Mouse (Mus musculus): ENCODE measurements at regions not wholly inside any gene's neighbourhood (a gene's known extent, or its start where the extent isn't known, plus 50 kb on each side); places are given as distances from the start of the nearest gene placed in this dataset.

DNA sequence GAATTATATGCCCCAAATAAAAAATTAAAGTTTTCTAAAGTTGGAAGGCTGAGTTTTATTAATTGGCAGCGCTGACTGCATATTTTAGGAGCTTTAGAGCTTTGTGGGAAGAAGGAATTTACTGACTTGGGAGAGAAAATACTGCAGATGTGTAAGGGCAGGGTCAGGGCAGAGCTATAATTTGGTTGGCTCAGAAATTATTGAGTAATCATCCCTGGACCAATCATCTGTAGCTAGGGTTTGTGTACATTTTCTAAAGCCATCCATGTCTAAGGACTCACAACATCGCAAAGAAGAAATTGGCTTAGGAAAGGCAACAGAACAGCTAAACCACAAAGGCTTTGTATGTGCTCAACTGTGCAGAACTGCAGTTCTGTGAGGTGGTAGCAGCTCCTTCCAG, 143.3 kb downstream of the Nedd1 start:
- TF ChIP-seq POLR2A (IDR thresholded peaks at IDR 0.05; ENCODE audit: extremely low read depth, insufficient read depth, low read length) (no peak), CTCF (IDR thresholded peaks at IDR 0.05; ENCODE audit: extremely low read depth, insufficient read depth, low read length) (no peak)

All from cortical plate, adult 2 months (tissue).